Mouse (Mus musculus) CD4-positive, CD25-positive, alpha-beta regulatory T cell, adult 4 months (primary cell): ENCODE results near the gene Raet1d. TPM values are rescaled to one million over a fixed set of nuclear protein-coding genes. Genes with fewer than 3 reads are reported as not detected.

Experiments used
- polyA plus RNA-seq, 2 experiments: library from polyadenylated mRNA; unstranded; fragments of 100-300 nt; shearing (Covaris generic); gene quantifications; one replicate each; pipeline ENCODE4 v1.2.1; 2017

Gene Raet1d
- polyA plus RNA-seq, 2 experiments from 2014 or later: 0.44 to 0.51 TPM

Other genes with a start within 250 kb of the Raet1d start
- 10 to 100 TPM; 21.4 to 30.9 TPM for gene E030030I06Rik, start 211.3 kb upstream of the Raet1d start, polyA plus RNA-seq
- gene Raet1e, start 202.0 kb upstream of the Raet1d start, polyA plus RNA-seq: not detected
- gene H60b, start 202.0 kb upstream of the Raet1d start, polyA plus RNA-seq: 10 to 100 TPM in 1 of 2 experiments, 1 to 10 TPM in 1; 5.6 to 12.4 TPM